Mouse (Mus musculus) layer of hippocampus, adult 9-10 months (tissue): ENCODE data around the gene Ap3m1.
A peak's percentile ranks its signal among the peaks of the same experiment; 100 is the strongest.

Experiments used
- DNase-seq: peaks from one replicate; pipeline ENCODE4 v3.0.0; 2022; ENCODE audit warnings: low spot score

The Ap3m1 gene

DNA sequence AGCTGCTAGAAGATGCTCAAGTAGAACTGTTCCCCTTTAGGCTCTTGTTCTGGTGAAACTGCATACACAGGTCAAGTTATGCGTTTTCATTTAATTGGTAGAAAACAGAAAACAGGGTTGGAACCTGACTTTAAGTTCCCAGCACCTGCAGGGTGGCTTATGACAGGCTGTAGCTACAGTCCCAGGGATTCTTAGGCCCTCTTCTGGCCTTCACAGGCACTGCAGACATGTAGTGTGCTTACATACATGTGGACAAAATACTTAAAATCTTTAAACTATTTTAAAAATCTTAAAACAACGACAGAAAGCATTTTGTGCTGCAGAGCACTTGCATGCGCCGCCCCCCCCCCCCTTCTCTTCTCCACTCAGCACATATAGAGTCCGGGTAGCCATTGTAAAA is 17.3 kb upstream of the Ap3m1 start:
- no peak for DNase-seq

DNA sequence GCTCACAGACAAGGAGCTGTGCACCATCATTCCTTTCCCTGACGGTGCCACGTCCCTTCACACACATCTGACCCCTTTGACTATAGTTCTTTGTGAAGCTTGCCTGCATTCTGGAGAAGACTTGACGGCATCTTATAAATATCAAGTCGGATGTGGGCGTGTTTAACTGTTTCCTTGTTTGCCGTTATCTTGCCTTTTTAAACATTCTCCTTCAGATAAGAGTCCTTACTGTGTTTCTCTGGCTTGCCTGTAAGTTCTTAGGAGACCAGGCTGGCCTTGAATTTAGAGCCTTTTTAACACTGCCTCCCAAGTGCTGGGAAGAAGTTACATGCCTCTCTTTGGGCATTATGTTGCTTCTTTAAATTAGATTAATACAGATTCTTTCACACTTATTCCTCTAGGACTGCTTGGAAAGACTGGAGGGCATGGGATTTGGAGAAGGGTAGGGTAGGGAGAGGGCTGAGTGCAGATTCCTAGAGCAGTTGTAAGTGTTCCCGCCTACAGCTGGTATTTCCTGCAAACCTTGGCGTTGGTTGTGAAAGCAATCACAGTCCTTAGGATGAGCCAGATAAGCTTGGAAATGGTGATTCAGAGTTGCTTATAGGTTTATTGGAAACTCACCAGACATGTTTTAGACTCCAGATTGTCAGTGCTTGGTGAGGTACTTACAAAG is 13.3 kb upstream of the Ap3m1 start:
- DNase-seq: no peak

GRCm38 (mm10) chr14:21064321-21064720 is 12.0 kb upstream of the Ap3m1 start:
- no peak for DNase-seq

- DNase-seq: no peak
Measured at GRCm38 (mm10) chr14:21062766-21063513, 10.6 kb upstream of the Ap3m1 start.

GRCm38 (mm10) chr14:21058972-21059371 is 6.7 kb upstream of the Ap3m1 start:
- no peak for DNase-seq

- no peak for DNase-seq
Measured at GRCm38 (mm10) chr14:21053586-21053985, 1.3 kb upstream of the Ap3m1 start.

- DNase-seq: no peak
Measured at GRCm38 (mm10) chr14:21053151-21053550, 843 bp upstream of the Ap3m1 start.

DNA sequence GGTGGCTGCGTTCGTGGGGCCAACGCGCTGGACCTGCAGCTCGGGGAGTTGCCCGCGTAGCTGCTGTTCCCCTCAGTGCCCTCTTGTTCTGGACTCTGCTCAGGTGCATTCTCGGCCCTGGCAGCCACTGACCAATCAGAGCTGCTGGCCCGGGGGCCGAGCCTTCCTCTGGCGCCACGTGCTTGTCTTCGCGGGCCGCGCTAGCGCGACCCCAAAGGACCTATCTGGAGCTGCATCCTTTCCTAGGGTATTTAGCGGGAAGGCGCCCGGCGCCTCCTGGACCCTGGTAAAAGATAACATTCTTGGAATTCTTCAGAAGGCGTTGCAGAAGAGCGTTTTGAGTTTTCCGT is 448 bp upstream of the Ap3m1 start:
- DNase-seq: peak; percentile 24

GRCm38 (mm10) chr14:21051380-21052111 is 762 bp downstream of the Ap3m1 start:
- no peak for DNase-seq

- no peak for DNase-seq
Measured at GRCm38 (mm10) chr14:21050734-21051133, 1.6 kb downstream of the Ap3m1 start.

DNA sequence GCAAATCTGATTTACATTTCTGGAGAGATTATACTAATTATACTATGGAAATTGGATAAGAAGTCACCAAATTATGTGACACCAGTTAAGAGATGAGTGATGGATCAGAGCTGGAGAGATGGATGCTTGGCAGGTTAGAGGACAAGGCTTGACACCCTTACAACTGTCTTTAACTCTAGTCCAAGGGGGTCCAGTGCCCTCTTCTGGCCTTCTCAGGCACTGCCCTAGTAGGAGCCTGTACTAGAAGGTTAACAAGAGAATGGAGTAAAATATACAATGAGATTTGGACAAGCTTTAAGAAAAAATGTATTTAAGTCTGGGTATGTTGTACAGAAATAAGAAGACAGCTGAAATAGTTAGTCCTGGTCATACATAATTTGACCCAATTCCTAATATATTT is 3.4 kb downstream of the Ap3m1 start:
- no peak for DNase-seq

DNA sequence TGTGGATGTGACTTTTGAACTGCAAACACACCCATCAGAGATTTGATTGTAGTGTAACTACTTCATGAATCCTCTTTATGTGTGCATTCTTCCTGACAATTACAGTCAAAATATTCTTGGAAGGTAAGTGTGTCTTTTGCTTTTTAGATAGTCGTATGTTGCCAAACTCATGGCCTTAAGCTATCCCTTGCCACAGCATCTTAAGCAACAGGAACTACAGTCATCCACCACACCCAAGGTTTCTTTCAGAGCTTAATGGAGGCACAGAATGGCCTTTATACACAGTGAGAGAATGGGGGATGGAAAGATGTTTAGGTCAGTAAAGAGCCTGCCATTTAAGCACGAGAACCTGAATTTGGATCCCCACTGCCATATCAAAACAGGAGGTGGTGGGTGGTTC is 4.5 kb downstream of the Ap3m1 start:
- DNase-seq: no peak

- DNase-seq: no peak
Measured at GRCm38 (mm10) chr14:21039623-21040022, 12.7 kb downstream of the Ap3m1 start.

- DNase-seq: no peak
Measured at GRCm38 (mm10) chr14:21039077-21039476, 13.2 kb downstream of the Ap3m1 start.

GRCm38 (mm10) chr14:21034791-21035190 is 17.5 kb downstream of the Ap3m1 start:
- no peak for DNase-seq

DNA sequence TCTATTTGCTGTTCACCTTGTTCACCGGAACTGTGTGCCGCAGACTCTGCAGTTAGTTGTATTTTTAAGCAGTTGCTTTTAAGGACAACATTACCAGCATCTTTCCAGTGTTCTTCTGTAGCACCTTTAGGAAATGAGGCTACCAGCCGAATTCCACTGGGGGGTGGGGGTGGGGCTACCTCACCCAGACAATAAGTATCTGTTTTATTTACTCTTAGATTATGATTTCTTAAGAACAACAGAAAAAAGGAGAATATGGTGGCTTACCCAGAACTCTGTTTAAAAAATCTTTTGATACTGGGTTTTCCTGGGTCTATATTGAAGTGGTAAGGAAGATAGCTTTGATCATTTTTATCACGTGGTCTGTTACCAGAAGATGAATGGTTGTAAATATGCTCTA is 18.0 kb downstream of the Ap3m1 start:
- DNase-seq: no peak

DNA sequence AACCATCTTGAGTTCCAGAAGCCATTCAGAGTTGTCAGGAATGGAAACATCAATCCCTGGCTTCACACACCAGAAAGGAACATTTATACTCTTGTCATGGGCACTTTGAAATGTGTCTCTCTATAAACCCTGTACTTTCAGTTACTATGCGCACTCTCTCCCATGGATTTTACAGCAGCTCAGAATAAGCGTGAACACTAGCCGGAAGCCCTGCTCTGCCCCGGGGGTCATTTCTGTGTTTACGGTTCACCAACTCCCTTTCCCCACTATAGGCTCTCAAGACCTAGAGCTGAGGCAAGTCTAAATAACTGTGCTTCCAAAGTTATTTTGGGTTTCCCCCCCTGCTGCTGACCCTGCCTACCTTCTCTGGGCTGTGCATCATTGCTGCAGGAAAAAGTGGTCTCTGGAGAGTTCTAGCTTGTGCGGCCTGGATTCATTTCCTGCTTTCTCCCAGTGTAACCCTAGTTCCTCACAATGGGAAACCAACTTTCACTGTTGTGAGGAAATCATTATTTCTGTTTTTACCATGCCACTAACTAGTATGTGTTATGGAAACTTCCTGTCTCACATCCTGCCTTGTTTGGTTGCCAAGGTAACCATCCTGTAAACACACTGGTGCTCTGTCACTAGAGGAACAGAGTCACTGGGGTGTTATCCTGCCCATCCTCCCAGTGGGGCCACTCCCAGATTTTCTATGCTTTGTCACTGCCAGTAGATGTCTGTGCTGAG is 20.4 kb downstream of the Ap3m1 start:
- DNase-seq: no peak

DNA sequence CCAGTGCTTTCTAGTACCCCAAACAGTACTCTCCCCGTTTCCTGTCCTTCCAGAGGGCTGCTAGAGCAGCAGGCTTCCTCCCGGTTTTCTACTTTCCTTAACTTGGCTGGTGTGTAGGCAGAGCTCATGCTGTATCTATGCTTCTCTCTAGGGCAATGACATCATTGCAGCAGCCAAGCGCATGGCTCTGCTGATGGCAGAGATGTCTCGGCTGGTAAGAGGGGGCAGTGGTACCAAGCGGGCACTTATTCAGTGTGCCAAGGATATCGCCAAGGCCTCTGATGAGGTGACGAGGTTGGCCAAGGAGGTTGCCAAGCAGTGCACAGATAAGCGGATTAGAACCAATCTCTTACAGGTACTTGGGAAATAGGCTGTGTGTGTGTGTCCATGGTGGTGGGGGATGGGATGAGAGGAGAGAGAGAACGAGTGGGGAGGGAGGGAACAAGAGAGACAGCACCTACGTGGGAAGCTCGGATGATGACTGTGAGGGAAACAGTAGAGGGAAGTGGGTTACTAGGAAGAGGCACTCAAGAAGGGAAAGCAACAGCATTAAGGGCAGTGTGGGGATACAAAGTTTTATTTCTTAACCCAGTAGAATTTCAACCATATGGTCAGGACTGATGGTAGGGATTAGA is 23.2 kb downstream of the Ap3m1 start:
- DNase-seq: no peak

DNA sequence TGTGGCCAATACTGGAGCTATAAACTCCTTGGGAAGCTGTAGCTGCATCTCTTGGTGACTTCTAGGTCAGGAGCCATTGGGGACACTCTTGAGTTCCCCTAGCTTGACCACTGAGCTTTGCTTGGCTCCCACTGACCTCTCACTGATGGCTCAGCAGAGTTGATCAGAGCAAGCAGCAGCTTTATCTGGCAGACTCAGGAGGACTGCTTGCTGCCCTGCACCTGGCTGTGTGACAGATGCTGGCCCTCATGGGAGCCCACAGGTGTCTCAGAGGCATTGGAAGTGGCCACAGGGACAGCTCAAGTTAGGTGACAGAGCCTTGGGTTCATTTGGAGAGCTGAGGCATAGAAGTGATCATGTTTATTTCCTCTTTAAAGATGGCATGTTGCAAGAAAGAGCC is 24.8 kb downstream of the Ap3m1 start:
- no peak for DNase-seq

DNA sequence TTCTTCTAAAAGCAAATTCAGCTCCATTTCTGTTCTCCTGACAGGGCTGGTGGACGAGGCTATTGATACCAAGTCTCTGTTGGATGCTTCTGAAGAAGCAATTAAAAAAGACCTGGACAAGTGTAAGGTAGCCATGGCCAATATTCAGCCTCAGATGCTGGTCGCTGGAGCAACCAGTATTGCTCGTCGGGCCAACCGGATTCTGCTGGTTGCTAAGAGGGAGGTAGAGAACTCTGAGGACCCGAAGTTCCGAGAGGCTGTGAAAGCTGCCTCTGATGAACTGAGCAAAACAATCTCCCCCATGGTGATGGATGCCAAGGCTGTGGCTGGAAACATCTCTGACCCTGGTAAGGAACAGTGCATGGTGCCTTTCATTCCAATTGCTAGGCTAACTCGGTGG is 31.9 kb downstream of the Ap3m1 start:
- DNase-seq: no peak

DNA sequence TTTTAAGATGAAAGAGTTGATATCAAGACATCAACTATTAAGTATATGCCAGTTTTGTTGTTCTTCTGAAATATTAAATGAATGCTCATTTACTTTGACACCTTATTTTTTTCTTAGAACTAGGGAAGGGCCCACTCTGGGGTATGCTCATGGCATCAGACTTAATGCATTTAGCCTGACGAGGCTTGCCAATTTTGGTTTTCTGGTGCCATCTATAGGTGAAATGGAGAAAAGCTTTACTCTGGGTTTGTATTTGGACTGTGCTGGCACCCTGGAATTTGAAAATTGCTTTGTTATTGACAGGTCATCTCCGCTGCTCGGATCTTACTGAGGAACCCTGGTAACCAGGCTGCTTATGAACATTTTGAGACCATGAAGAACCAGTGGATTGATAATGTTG is 33.3 kb downstream of the Ap3m1 start:
- peak; percentile 52 for DNase-seq

DNA sequence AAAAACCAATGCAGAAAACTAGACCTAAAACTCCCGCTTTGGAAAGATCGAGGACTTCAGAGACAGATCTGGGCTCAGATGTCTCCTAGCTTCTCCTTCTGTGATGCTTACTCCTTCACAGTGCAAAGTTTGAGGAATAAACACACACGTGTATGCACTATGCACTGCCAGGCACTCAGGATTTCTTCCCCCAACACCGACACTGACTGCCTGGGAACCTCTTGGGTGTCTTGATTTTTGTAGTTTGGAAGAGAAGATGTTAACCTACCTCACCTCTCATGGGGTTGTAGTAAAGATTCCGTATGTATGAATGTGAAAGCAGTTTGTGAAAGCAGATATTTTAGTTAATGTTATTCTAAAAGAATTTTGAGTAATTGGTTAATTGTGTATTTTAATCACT is 34.4 kb downstream of the Ap3m1 start:
- DNase-seq: no peak
